Mouse (Mus musculus): ENCODE data around the gene Lmx1b. TPM values are rescaled to one million over a fixed set of nuclear protein-coding genes. Genes with fewer than 3 reads are reported as not detected.

Gene Lmx1b
- not detected in 2 replicates for polyA plus RNA-seq (2015; fragmentation: Nextera tagmentation; extraction: Ambion mirVana)

- Histone ChIP-seq H3K9ac (no peak within 1 kb of the TSS), H3K4me3 (replicated peaks) (peak within 1 kb of the TSS; percentile 45), H3K36me3 (no peaks in the 10 kb centered on the region), H3K9me3 (replicated peaks) (no peaks in the 10 kb centered on the region), H3K27ac (no peak within 1 kb of the TSS), H3K27me3 (peaks cover 100% of the 10 kb centered on the region), H3K4me1 (replicated peaks) (peaks cover 7% of the 10 kb centered on the region), H3K4me2 (peak within 1 kb of the TSS; percentile 56)
- no peak for DNase-seq
- 3% methylated on average over 50 of the region's 53 CpGs for WGBS (ENCODE audit: insufficient replicate concordance)
- no peak for ATAC-seq (ENCODE audit: low read depth)
These were observed at the start of gene Lmx1b for GRCm38 (mm10) chr2:33640171-33640721. TSS of gene Lmx1b (minus strand) at chr2:33640511.

GRCm38 (mm10) chr2:33689880-33690462 lies 49.7 kb upstream of the Lmx1b start:
- H3K9me3 ChIP-seq (replicated peaks), result 0 out of 2 replicates have a peak, but pooled peaks cover 2% of the 10 kb centered on the region
- no peaks in the 10 kb centered on the region for H3K4me1 ChIP-seq (replicated peaks)
- no peak overlapping the region for H3K9ac ChIP-seq
- no peak for DNase-seq
- WGBS (ENCODE audit: insufficient replicate concordance), result 16% methylated on average over 9 of the region's 9 CpGs
- ATAC-seq (ENCODE audit: low read depth), result no peak
- no peak overlapping the region for H3K27ac ChIP-seq
- no peak overlapping the region for H3K4me3 ChIP-seq (replicated peaks)
- peaks cover 19% of the 10 kb centered on the region for H3K27me3 ChIP-seq
- H3K4me2 ChIP-seq, result no peak overlapping the region
- no peaks in the 10 kb centered on the region for H3K36me3 ChIP-seq

GRCm38 (mm10) chr2:33689155-33689879 lies 49.0 kb upstream of the Lmx1b start:
- ATAC-seq (ENCODE audit: low read depth) (no peak), DNase-seq (no peak)
- Histone ChIP-seq H3K9ac (no peak overlapping the region), H3K4me1 (replicated peaks) (no peaks in the 10 kb centered on the region), H3K4me2 (no peak overlapping the region), H3K9me3 (replicated peaks) (0 out of 2 replicates have a peak, but pooled peaks cover 2% of the 10 kb centered on the region), H3K4me3 (replicated peaks) (no peak overlapping the region), H3K27me3 (peaks cover 19% of the 10 kb centered on the region), H3K36me3 (no peaks in the 10 kb centered on the region), H3K27ac (no peak overlapping the region)
- WGBS (ENCODE audit: insufficient replicate concordance), result 31% methylated on average over 23 of the region's 23 CpGs

- H3K27ac ChIP-seq, result no peak overlapping the region
- 64% methylated on average over 4 of the region's 4 CpGs for WGBS (ENCODE audit: insufficient replicate concordance)
- no peaks in the 10 kb centered on the region for H3K4me1 ChIP-seq (replicated peaks)
- H3K36me3 ChIP-seq, result no peaks in the 10 kb centered on the region
- H3K4me3 ChIP-seq (replicated peaks), result no peak overlapping the region
- H3K9me3 ChIP-seq (replicated peaks), result 0 out of 2 replicates have a peak, but pooled peaks cover 2% of the 10 kb centered on the region
- ATAC-seq (ENCODE audit: low read depth), result no peak
- H3K9ac ChIP-seq, result no peak overlapping the region
- 0 out of 2 replicates have a peak, but pooled peaks cover 7% of the 10 kb centered on the region for H3K27me3 ChIP-seq
- no peak for DNase-seq
- H3K4me2 ChIP-seq, result no peak overlapping the region
These were observed 43.3 kb upstream of the Lmx1b start for GRCm38 (mm10) chr2:33683594-33683993.

GRCm38 (mm10) chr2:33683095-33683494 lies 42.8 kb upstream of the Lmx1b start:
- H3K36me3 ChIP-seq, result no peaks in the 10 kb centered on the region

GRCm38 (mm10) chr2:33682219-33682618 lies 41.9 kb upstream of the Lmx1b start:
- 0 out of 2 replicates have a peak, but pooled peaks cover 3% of the 10 kb centered on the region for H3K27me3 ChIP-seq
- no peaks in the 10 kb centered on the region for H3K4me1 ChIP-seq (replicated peaks)
- no peaks in the 10 kb centered on the region for H3K36me3 ChIP-seq
- DNase-seq (no peak), ATAC-seq (ENCODE audit: low read depth) (no peak)
- no peak overlapping the region for H3K9ac ChIP-seq
- H3K9me3 ChIP-seq (replicated peaks), result 0 out of 2 replicates have a peak, but pooled peaks cover 1% of the 10 kb centered on the region
- H3K4me3 ChIP-seq (replicated peaks), result no peak overlapping the region
- H3K27ac ChIP-seq, result no peak overlapping the region
- 7% methylated on average over 4 of the region's 4 CpGs for WGBS (ENCODE audit: insufficient replicate concordance)
- no peak overlapping the region for H3K4me2 ChIP-seq

More at GRCm38 (mm10) chr2:33683095-33683494, 42.8 kb upstream of the Lmx1b start:
- H3K27me3 ChIP-seq, result 0 out of 2 replicates have a peak, but pooled peaks cover 3% of the 10 kb centered on the region
- no peak overlapping the region for H3K4me2 ChIP-seq
- DNase-seq (no peak), ATAC-seq (ENCODE audit: low read depth) (no peak)
- no peak overlapping the region for H3K9ac ChIP-seq
- H3K9me3 ChIP-seq (replicated peaks), result 0 out of 2 replicates have a peak, but pooled peaks cover 2% of the 10 kb centered on the region
- no peak overlapping the region for H3K27ac ChIP-seq
- H3K4me1 ChIP-seq (replicated peaks), result no peaks in the 10 kb centered on the region
- WGBS (ENCODE audit: insufficient replicate concordance), result 39% methylated on average over 6 of the region's 6 CpGs
- no peak overlapping the region for H3K4me3 ChIP-seq (replicated peaks)

- no peaks in the 10 kb centered on the region for H3K9me3 ChIP-seq (replicated peaks)
- H3K4me3 ChIP-seq (replicated peaks), result no peak overlapping the region
- H3K9ac ChIP-seq, result no peak overlapping the region
- H3K4me2 ChIP-seq, result no peak overlapping the region
- no peak overlapping the region for H3K27ac ChIP-seq
- 0 out of 2 replicates have a peak, but pooled peaks cover 6% of the 10 kb centered on the region for H3K27me3 ChIP-seq
- no peak for ATAC-seq (ENCODE audit: low read depth)
- DNase-seq, result no peak
- WGBS (ENCODE audit: insufficient replicate concordance), result 64% methylated on average over 12 of the region's 12 CpGs
- H3K4me1 ChIP-seq (replicated peaks), result no peaks in the 10 kb centered on the region
- H3K36me3 ChIP-seq, result no peaks in the 10 kb centered on the region
These were observed 38.8 kb upstream of the Lmx1b start for GRCm38 (mm10) chr2:33678950-33679654.

GRCm38 (mm10) chr2:33672701-33673472 lies 32.6 kb upstream of the Lmx1b start:
- Histone ChIP-seq H3K4me2 (no peak overlapping the region), H3K36me3 (no peaks in the 10 kb centered on the region), H3K27ac (no peak overlapping the region), H3K4me1 (replicated peaks) (no peaks in the 10 kb centered on the region), H3K27me3 (0 out of 2 replicates have a peak, but pooled peaks cover 3% of the 10 kb centered on the region), H3K9ac (no peak overlapping the region), H3K9me3 (replicated peaks) (no peaks in the 10 kb centered on the region), H3K4me3 (replicated peaks) (no peak overlapping the region)
- no peak for ATAC-seq (ENCODE audit: low read depth)
- DNase-seq, result no peak
- WGBS (ENCODE audit: insufficient replicate concordance), result 63% methylated on average over 10 of the region's 10 CpGs

- DNase-seq, result no peak
- WGBS (ENCODE audit: insufficient replicate concordance), result 60% methylated on average over 6 of the region's 6 CpGs
- Histone ChIP-seq H3K27ac (no peak overlapping the region), H3K9me3 (replicated peaks) (no peaks in the 10 kb centered on the region), H3K27me3 (no peaks in the 10 kb centered on the region), H3K4me1 (replicated peaks) (no peaks in the 10 kb centered on the region), H3K9ac (no peak overlapping the region), H3K4me2 (no peak overlapping the region), H3K4me3 (replicated peaks) (no peak overlapping the region), H3K36me3 (no peaks in the 10 kb centered on the region)
- ATAC-seq (ENCODE audit: low read depth), result no peak
These were observed 28.4 kb upstream of the Lmx1b start for GRCm38 (mm10) chr2:33668741-33669140.

- 49% methylated on average over 11 of the region's 11 CpGs for WGBS (ENCODE audit: insufficient replicate concordance)
- no peaks in the 10 kb centered on the region for H3K4me1 ChIP-seq (replicated peaks)
- no peak for ATAC-seq (ENCODE audit: low read depth)
- H3K9ac ChIP-seq, result no peak overlapping the region
- no peaks in the 10 kb centered on the region for H3K27me3 ChIP-seq
- no peak overlapping the region for H3K4me3 ChIP-seq (replicated peaks)
- H3K4me2 ChIP-seq, result no peak overlapping the region
- H3K27ac ChIP-seq, result no peak overlapping the region
- no peaks in the 10 kb centered on the region for H3K36me3 ChIP-seq
- no peak for DNase-seq
- H3K9me3 ChIP-seq (replicated peaks), result no peaks in the 10 kb centered on the region
These were observed 26.2 kb upstream of the Lmx1b start for GRCm38 (mm10) chr2:33666388-33666945.
